In the genomic region with DNA sequence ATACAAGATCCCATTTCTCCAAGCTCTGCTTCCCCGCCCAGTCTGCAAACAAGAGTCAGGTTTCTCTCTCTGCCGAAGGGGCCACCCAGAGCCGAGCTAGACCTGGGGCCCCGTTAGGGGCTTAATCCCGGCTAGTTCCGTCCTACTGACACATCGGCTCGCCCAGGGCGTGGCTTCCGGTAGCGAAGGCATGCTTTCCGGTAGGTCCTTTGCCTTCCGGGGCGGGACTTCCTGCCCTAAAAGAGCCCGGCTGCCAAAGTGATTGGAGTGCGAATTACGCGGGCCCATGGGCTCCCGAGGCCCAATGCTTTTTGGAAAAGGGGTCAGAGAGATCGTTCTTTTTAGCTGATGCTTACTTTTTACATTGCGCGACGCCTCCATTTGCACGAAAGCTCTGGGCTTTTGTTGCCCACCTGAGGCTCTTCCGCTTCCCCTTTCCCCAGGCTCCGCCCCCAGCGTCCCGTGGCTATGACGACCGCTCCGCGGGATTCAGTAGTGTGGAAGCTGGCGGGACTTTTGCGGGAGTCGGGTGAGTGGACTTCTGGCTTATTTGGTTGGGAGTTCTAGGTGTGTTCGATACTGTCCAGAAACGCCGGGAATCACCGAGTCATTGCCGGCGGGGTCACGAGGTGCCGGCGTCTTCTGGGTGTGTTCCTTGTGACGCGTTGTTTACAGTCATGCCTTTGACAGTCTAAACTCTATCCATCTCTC, we compare ENCODE assay signal across 8 mouse cellular contexts. TPM values are rescaled to one million over a fixed set of nuclear protein-coding genes. Genes with fewer than 3 reads are reported as not detected.
DNase-seq lines count a peak whose midpoint lies in the region; ATAC-seq and TF ChIP-seq lines count a peak whose summit lies in the region.

A gene (plus strand): TSS at position 209 of the 711 bp plus-strand sequence.

- TF ChIP-seq EP300 in ES-Bruce4 (IDR thresholded peaks at IDR 0.05; ENCODE audit: insufficient read depth, low read depth, low read length), result no peak
- TF ChIP-seq EP300 in liver, postnatal 0 days (IDR thresholded peaks at IDR 0.05; ENCODE audit: low read depth), result peak; percentile 65

- no peaks in the 10 kb centered on the region for H3K27me3 ChIP-seq in ES-Bruce4 (ENCODE audit: control insufficient read depth, insufficient read depth, low read length, poor library complexity, severe bottlenecking)
- no peaks in the 10 kb centered on the region for H3K27me3 ChIP-seq in forebrain, embryonic 13.5 days
- H3K27me3 ChIP-seq in liver, postnatal 0 days (ENCODE audit: insufficient read depth, low read length), result no peaks in the 10 kb centered on the region
- no peaks in the 10 kb centered on the region for H3K27me3 ChIP-seq in neural tube, embryonic 14.5 days (ENCODE audit: control insufficient read depth, insufficient read depth, low read length)

- ATAC-seq in cerebellum, adult (ENCODE audit: insufficient number of reproducible peaks, low FRiP score, low TSS enrichment), result peak; percentile 98
- ATAC-seq in forebrain, embryonic 13.5 days, result peak; percentile 98
- peak; percentile 98 for ATAC-seq in liver, postnatal 0 days
- peak; percentile 98 for ATAC-seq in neural tube, embryonic 14.5 days (ENCODE audit: low read depth)

- peak within 1 kb of the TSS; percentile 73 for H3K4me3 ChIP-seq in ES-Bruce4 (ENCODE audit: low read depth, low read length)
- H3K4me3 ChIP-seq in forebrain, embryonic 13.5 days, result peak within 1 kb of the TSS; percentile 54
- H3K4me3 ChIP-seq in liver, postnatal 0 days (ENCODE audit: low read depth, low read length), result peak within 1 kb of the TSS; percentile 81
- H3K4me3 ChIP-seq in neural tube, embryonic 14.5 days (ENCODE audit: low read depth, low read length), result peak within 1 kb of the TSS; percentile 54

- WGBS in forebrain, embryonic 13.5 days, result under 1% methylated on average over 46 of the region's 46 CpGs
- under 1% methylated on average over 46 of the region's 46 CpGs for WGBS in large intestine, adult 2 months
- WGBS in liver, postnatal 0 days (ENCODE audit: insufficient replicate concordance), result under 1% methylated on average over 46 of the region's 46 CpGs
- whole genome bisulfite sequencing in neural tube, embryonic 14.5 days, result under 1% methylated on average over 46 of the region's 46 CpGs

- no peaks in the 10 kb centered on the region for H3K36me3 ChIP-seq in ES-Bruce4 (ENCODE audit: control insufficient read depth, insufficient read depth, low read length, poor library complexity, severe bottlenecking)
- H3K36me3 ChIP-seq in forebrain, embryonic 13.5 days (ENCODE audit: poor library complexity, severe bottlenecking), result peaks cover 10% of the 10 kb centered on the region
- H3K36me3 ChIP-seq in liver, postnatal 0 days (replicated peaks; ENCODE audit: insufficient read depth, low read length), result 0 out of 2 replicates have a peak, but pooled peaks cover under 1% of the 10 kb centered on the region
- peaks cover 6% of the 10 kb centered on the region; the same call in 1 of the 2 replicates for H3K36me3 ChIP-seq in neural tube, embryonic 14.5 days (ENCODE audit: control insufficient read depth, insufficient read depth, low read length)

- H3K27ac ChIP-seq in ES-Bruce4 (ENCODE audit: insufficient read depth, low read length), result peak within 1 kb of the TSS; percentile 95
- H3K27ac ChIP-seq in forebrain, embryonic 13.5 days, result peak within 1 kb of the TSS; percentile 77
- H3K27ac ChIP-seq in liver, postnatal 0 days (ENCODE audit: low read depth), result peak within 1 kb of the TSS; percentile 93
- peak within 1 kb of the TSS; percentile 49 for H3K27ac ChIP-seq in neural tube, embryonic 14.5 days (ENCODE audit: low read depth, low read length)

- H3K4me2 ChIP-seq in forebrain, embryonic 13.5 days, result peak within 1 kb of the TSS; percentile 69
- peak within 1 kb of the TSS; percentile 83 for H3K4me2 ChIP-seq in liver, postnatal 0 days (ENCODE audit: low read depth, low read length)
- peak within 1 kb of the TSS; percentile 59 for H3K4me2 ChIP-seq in neural tube, embryonic 14.5 days (ENCODE audit: low read depth, low read length)

- no peak for TF ChIP-seq CTCF in ES-Bruce4 (IDR thresholded peaks at IDR 0.05; ENCODE audit: low read depth, low read length)
- TF ChIP-seq CTCF in liver, postnatal 0 days (IDR thresholded peaks at IDR 0.05; ENCODE audit: low read depth), result no peak

- H3K4me1 ChIP-seq in ES-Bruce4 (ENCODE audit: control insufficient read depth, insufficient read depth, low read length), result peaks cover 3% of the 10 kb centered on the region
- H3K4me1 ChIP-seq in forebrain, embryonic 13.5 days, result peaks cover 8% of the 10 kb centered on the region; the same call in 1 of the 2 replicates
- H3K4me1 ChIP-seq in liver, postnatal 0 days (ENCODE audit: insufficient read depth), result peaks cover 9% of the 10 kb centered on the region
- H3K4me1 ChIP-seq in neural tube, embryonic 14.5 days (ENCODE audit: control insufficient read depth, insufficient read depth, low read length), result no peaks in the 10 kb centered on the region

- intact Hi-C loops in heart, postnatal 10 days (cut with DNase I), result loop anchor here (2.0 kb wide), 1 partner anchor 17 kb away; no protein-coding TSS in a partner anchor

- TF ChIP-seq POLR2A in ES-Bruce4 (IDR thresholded peaks at IDR 0.05; ENCODE audit: insufficient read depth, low read length), result no peak

- H3K9me3 ChIP-seq in ES-Bruce4 (replicated peaks; ENCODE audit: control insufficient read depth, insufficient read depth, low read length, poor library complexity, severe bottlenecking), result no peaks in the 10 kb centered on the region
- H3K9me3 ChIP-seq in forebrain, embryonic 13.5 days (replicated peaks), result no peaks in the 10 kb centered on the region
- no peaks in the 10 kb centered on the region for H3K9me3 ChIP-seq in liver, postnatal 0 days (ENCODE audit: low read length)
- H3K9me3 ChIP-seq in neural tube, embryonic 14.5 days (ENCODE audit: control insufficient read depth, low read length), result no peaks in the 10 kb centered on the region

- H3K9ac ChIP-seq in ES-Bruce4 (ENCODE audit: low read depth, poor library complexity, severe bottlenecking), result peak within 1 kb of the TSS; percentile 44
- H3K9ac ChIP-seq in forebrain, embryonic 13.5 days, result peak within 1 kb of the TSS; percentile 55
- H3K9ac ChIP-seq in liver, postnatal 0 days (replicated peaks), result peak within 1 kb of the TSS; percentile 81
- H3K9ac ChIP-seq in neural tube, embryonic 14.5 days (replicated peaks; ENCODE audit: low read depth, low read length), result peak within 1 kb of the TSS; percentile 37

- peak; percentile 95 to 97 for DNase-seq in heart, postnatal 10 days
- peak; percentile 75 for DNase-seq in large intestine, adult 2 months (ENCODE audit: low read depth, low spot score)
- peak; percentile 95 for DNase-seq in liver, postnatal 0 days
- DNase-seq in testis, postnatal 10 days (ENCODE audit: low spot score), result peak; percentile 94

RNA-seq across cellular contexts. Expression of the gene that starts here (rescaled TPM):
- 18.8 and 22.7 TPM in 2 replicates for polyA plus RNA-seq in ES-Bruce4 (2011; ENCODE audit: insufficient read depth, insufficient read length, low read depth, missing spikeins)
- 16.3 and 19.4 TPM in 2 replicates for polyA plus RNA-seq in forebrain, embryonic 13.5 days (2015; fragmentation: Nextera tagmentation; extraction: Ambion mirVana)
- total RNA-seq in heart, postnatal 10 days (2021), result 10 to 100 TPM; 12.7 to 13.9 TPM
- polyA plus RNA-seq in large intestine, adult 2 months (2012; rRNA removed), result 15.6 and 17.3 TPM in 2 replicates
- 3.3 TPM in 2 replicates for polyA plus RNA-seq in liver, postnatal 0 days (2015; fragmentation: Nextera tagmentation; extraction: Ambion mirVana)
- 16.1 and 18.0 TPM in 2 replicates for polyA plus RNA-seq in neural tube, embryonic 14.5 days (2014; fragmentation: Nextera tagmentation; extraction: Ambion mirVana)

Comparison
In these comparisons a context has a peak if more than half of its experiments do, and no peak if none do; other contexts are left out.
1. Peak in every context shown above with its lines: DNase-seq, ATAC-seq, H3K4me3 ChIP-seq and H3K27ac ChIP-seq.